Mouse (Mus musculus) lung, postnatal 0 days (tissue): Measurements from ENCODE around the gene Elmod3. TPM values are rescaled to one million over a fixed set of nuclear protein-coding genes. Genes with fewer than 3 reads are reported as not detected.

ENCODE experiments used
- ATAC-seq: fragments of 200-750 bp; cut with Nextera tagmentation; 2 replicates; pipeline ENCODE4 v1.8.0; 2017; ENCODE audit warnings: moderate library complexity
- DNase-seq: peaks from one replicate; pipeline ENCODE4 v3.0.0-alpha.2; 2016; ENCODE audit warnings: low spot score
- H3K27ac ChIP-seq: fragments of 300-500 bp; sonication (generic); 2 replicates; pipeline ENCODE4 v1.5.1; 2014; ENCODE audit warnings: antibody characterized with exemption, mild to moderate bottlenecking, low read length, mixed read lengths
- H3K27me3 ChIP-seq: fragments of 300-500 bp; sonication (generic); replicated peaks from 2 replicates; pipeline ENCODE4 v1.6.1; 2014; ENCODE audit warnings: low read length, mixed read lengths; ENCODE audit not compliant: insufficient read depth
- H3K36me3 ChIP-seq: fragments of 300-500 bp; sonication (generic); 2 replicates; pipeline ENCODE4 v1.6.1; 2014; ENCODE audit warnings: low read length, mixed read lengths; ENCODE audit not compliant: insufficient read depth
- H3K4me1 ChIP-seq: fragments of 300-500 bp; sonication (generic); 2 replicates; pipeline ENCODE4 v1.6.1; 2014; ENCODE audit warnings: antibody characterized with exemption, low read depth, low read length, mixed read lengths; ENCODE audit not compliant: insufficient read depth
- H3K4me2 ChIP-seq: fragments of 300-500 bp; sonication (generic); replicated peaks from 2 replicates; pipeline ENCODE4 v1.6.1; 2014; ENCODE audit warnings: low read depth, mild to moderate bottlenecking, low read length, moderate library complexity, mixed read lengths
- H3K4me3 ChIP-seq: fragments of 300-500 bp; sonication (generic); 2 replicates; pipeline ENCODE4 v1.5.1; 2014; ENCODE audit warnings: low read depth, low read length
- H3K9ac ChIP-seq: fragments of 300-500 bp; sonication (generic); replicated peaks from 2 replicates; pipeline ENCODE4 v1.6.1; 2014; ENCODE audit warnings: low read depth, mild to moderate bottlenecking
- H3K9me3 ChIP-seq: fragments of 300-500 bp; sonication (generic); 2 replicates; pipeline ENCODE4 v1.6.1; 2016; ENCODE audit warnings: low read length, mixed read lengths
- CTCF ChIP-seq: IDR thresholded peaks from 2 replicates; pipeline ENCODE4 v1.5.1; 2016; ENCODE audit warnings: antibody characterized with exemption, mild to moderate bottlenecking
- EP300 ChIP-seq: IDR thresholded peaks from 2 replicates; pipeline ENCODE4 v1.6.1; 2016; ENCODE audit warnings: antibody characterized with exemption, mild to moderate bottlenecking, control low read depth
- WGBS: fragments of 180-500 bp; shearing (Covaris S2); extraction: QIAGEN DNeasy Blood & Tissue Kit; methylation state at CpG from one replicate; pipeline ENCODE4 v1.1.7; 2014; 5-methylcytosine and 5-hydroxymethylcytosine counted together
- polyA plus RNA-seq: library from polyadenylated mRNA; unstranded; fragments of >200 nt; fragmentation: Nextera tagmentation; extraction: Ambion mirVana; gene quantifications from 2 replicates; pipeline ENCODE4 v1.2.1, GENCODE M21; 2015

The Elmod3 gene
- polyA plus RNA-seq, 1 experiment from 2014 or later = 19.7 TPM

DNA sequence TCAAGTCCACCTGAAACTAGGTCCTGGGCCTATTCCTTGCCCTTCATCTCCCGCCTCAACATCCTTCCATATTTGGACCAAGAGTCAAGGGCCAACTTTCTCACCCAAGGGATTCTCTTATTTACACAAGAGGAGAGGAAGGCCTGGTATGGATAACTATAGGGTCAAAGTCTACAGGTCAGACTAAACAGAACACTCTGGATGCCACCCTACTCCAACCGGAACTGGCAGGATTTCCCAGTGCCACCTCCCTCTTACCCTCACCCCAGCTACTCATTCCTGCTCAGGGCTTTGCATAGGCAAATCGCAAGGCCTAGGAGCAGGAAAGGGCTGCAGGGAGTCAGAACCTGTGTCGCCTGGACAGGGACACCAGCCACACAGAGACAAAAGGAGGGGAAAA lies 75.0 kb downstream of the Elmod3 start:
- TF ChIP-seq CTCF (no peak), EP300 (no peak)
- Histone ChIP-seq H3K27ac (no peak overlapping the region), H3K9ac (no peak overlapping the region), H3K9me3 (no peaks in the 10 kb centered on the region), H3K4me2 (no peak overlapping the region), H3K4me1 (no peaks in the 10 kb centered on the region), H3K36me3 (no peaks in the 10 kb centered on the region), H3K4me3 (no peak overlapping the region), H3K27me3 (no peaks in the 10 kb centered on the region)
- no peak for ATAC-seq
- no peak for DNase-seq
- 69% methylated on average over 4 of the region's 4 CpGs for WGBS

GRCm38 (mm10) chr6:72522288-72522687 lies 75.9 kb downstream of the Elmod3 start:
- Histone ChIP-seq H3K9me3 (no peaks in the 10 kb centered on the region), H3K36me3 (no peaks in the 10 kb centered on the region), H3K27ac (no peak overlapping the region), H3K9ac (no peak overlapping the region), H3K27me3 (no peaks in the 10 kb centered on the region), H3K4me1 (no peaks in the 10 kb centered on the region), H3K4me3 (no peak overlapping the region), H3K4me2 (no peak overlapping the region)
- DNase-seq = no peak
- 82% methylated on average over 5 of the region's 5 CpGs for WGBS
- TF ChIP-seq EP300 (no peak), CTCF (no peak)
- ATAC-seq = no peak

DNA sequence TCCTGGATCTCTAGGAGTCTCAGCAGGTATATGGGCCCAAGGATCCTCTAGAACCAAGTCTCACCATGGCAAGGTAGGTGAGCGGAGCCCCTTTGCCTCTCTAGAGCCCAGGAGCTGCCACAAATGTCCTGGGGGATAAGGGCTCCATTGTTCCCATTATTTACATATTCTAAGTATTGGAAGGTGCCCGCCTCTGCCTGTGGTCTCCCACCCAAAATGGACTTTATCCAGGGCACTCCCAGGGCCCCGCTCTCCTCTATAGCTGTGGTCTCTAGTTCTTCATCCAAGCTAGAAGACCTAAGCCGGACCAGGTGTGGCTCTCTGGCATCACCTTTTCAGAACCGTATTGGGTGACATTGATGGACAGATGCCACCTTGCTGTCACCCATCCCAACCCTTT lies 76.6 kb downstream of the Elmod3 start, which contains the start of gene Sh2d6:
Gene Sh2d6 (minus strand): TSS at position 101 of the 400 bp plus-strand sequence.
- WGBS = 83% methylated on average over 5 of the region's 5 CpGs
- Histone ChIP-seq H3K9me3 (no peaks in the 10 kb centered on the region), H3K9ac (no peak within 1 kb of the TSS), H3K4me2 (no peak within 1 kb of the TSS), H3K4me1 (no peaks in the 10 kb centered on the region), H3K27me3 (no peaks in the 10 kb centered on the region), H3K4me3 (no peak within 1 kb of the TSS), H3K27ac (no peak within 1 kb of the TSS), H3K36me3 (no peaks in the 10 kb centered on the region)
- TF ChIP-seq EP300 (no peak), CTCF (no peak)
- no peak for ATAC-seq
- DNase-seq = no peak

- DNase-seq (no peak), ATAC-seq (no peak)
- H3K4me1 ChIP-seq = no peaks in the 10 kb centered on the region
- H3K36me3 ChIP-seq = no peaks in the 10 kb centered on the region
- no peaks in the 10 kb centered on the region for H3K9me3 ChIP-seq
- H3K27ac ChIP-seq = no peak overlapping the region
- no peak overlapping the region for H3K4me3 ChIP-seq
- WGBS = 90% methylated on average over 5 of the region's 5 CpGs
- TF ChIP-seq CTCF (no peak), EP300 (no peak)
- H3K4me2 ChIP-seq = no peak overlapping the region
- H3K9ac ChIP-seq = no peak overlapping the region
- no peaks in the 10 kb centered on the region for H3K27me3 ChIP-seq
These were observed 77.3 kb downstream of the Elmod3 start for GRCm38 (mm10) chr6:72520904-72521303.

GRCm38 (mm10) chr6:72519892-72520663 lies 78.1 kb downstream of the Elmod3 start:
- 20% methylated on average over 9 of the region's 10 CpGs for WGBS
- H3K4me2 ChIP-seq = no peak overlapping the region

DNA sequence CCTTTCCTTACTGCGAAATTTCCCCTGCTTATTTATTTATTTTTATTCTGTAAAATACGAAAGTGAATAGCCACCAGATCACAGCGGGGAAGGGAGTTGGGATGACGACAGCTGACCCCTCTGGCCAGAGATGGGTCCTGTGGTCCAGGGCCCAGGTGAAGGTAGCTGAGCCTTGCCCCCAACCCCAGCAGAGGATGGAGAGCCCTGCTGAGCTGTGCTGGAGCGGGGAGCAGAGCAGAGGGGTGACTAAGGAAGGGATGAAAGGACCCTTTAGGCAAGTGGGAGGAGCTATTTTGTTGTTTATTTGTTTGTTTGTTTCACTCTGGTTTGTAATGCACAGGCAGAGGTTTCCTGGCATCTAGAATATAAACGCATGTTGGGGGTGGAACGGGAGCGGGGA lies 78.9 kb downstream of the Elmod3 start:
- no peak overlapping the region for H3K4me2 ChIP-seq
- ATAC-seq (0 out of 2 replicates have a peak, but pooled peaks have one; percentile 22), DNase-seq (no peak)

More at GRCm38 (mm10) chr6:72519892-72520663, 78.1 kb downstream of the Elmod3 start:
- H3K27me3 ChIP-seq = no peaks in the 10 kb centered on the region
- H3K9ac ChIP-seq = no peak overlapping the region
- no peak for TF ChIP-seq EP300
- no peak for TF ChIP-seq CTCF
- H3K4me1 ChIP-seq = no peaks in the 10 kb centered on the region
- H3K36me3 ChIP-seq = no peaks in the 10 kb centered on the region
- no peaks in the 10 kb centered on the region for H3K9me3 ChIP-seq
- peak; percentile 67 for DNase-seq
- no peak overlapping the region for H3K4me3 ChIP-seq
- peak; percentile 76 for ATAC-seq
- no peak overlapping the region for H3K27ac ChIP-seq

More for the DNA sequence above, 78.9 kb downstream of the Elmod3 start:
- WGBS = 39% methylated on average over 8 of the region's 8 CpGs
- Histone ChIP-seq H3K27me3 (no peaks in the 10 kb centered on the region), H3K4me1 (no peaks in the 10 kb centered on the region), H3K9ac (no peak overlapping the region), H3K36me3 (no peaks in the 10 kb centered on the region), H3K4me3 (no peak overlapping the region), H3K27ac (no peak overlapping the region), H3K9me3 (no peaks in the 10 kb centered on the region)
- TF ChIP-seq CTCF = no peak
- no peak for TF ChIP-seq EP300
